Mouse (Mus musculus): ENCODE data around the gene Oaz1. TPM values are rescaled to one million over a fixed set of nuclear protein-coding genes. Genes with fewer than 3 reads are reported as not detected.
"Not testable (repeated sequence)": the region's sequence is repeated elsewhere in the genome, so short reads cannot be mapped to it uniquely, and the experiment has no call there.

The Oaz1 gene
- polyA plus RNA-seq, 1 experiment = 672 TPM

DNA sequence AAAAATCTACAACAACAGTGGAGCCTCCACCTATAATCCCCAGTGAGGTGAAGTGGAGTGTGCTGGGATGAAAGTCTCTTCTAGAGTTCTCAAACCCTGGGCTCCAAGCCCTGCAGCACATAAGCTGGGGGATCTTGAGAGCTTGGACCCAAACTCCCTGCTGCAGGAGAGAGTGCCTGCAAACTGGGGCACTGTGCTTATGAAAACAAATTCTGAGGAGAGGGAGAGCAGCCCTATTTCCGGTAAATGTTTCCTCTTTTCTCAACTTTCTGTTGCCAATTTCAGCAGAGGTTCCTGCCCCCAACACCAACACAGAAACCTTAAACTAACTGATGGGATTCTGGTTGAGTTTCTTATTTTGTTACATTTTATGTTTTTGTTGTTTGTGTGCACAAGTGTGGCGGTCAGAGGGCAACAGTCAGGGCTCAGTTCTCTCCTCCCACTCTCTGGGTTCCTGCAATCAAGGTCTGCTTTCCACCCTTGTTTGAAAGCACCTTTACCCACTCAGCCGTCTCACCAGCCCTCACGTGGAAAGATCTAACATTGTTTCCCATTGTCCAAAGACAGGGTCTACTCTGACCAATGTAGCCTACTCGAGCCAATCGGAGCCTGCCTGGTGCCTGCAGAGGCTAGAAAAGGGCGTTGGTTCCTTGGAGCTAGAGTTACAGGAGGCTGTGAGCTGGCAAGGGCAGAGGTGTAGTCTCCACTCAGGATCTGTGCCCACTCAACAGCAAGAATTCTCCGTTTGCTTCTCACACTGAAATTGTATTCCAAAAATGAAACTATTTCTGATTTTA lies 2.4 kb upstream of the Oaz1 start:
- Histone ChIP-seq H3K4me1 (ENCODE audit: control insufficient read depth, insufficient read depth, low read length) (peaks cover 6% of the 10 kb centered on the region), H3K27ac (ENCODE audit: control insufficient read depth, insufficient read depth, low read depth, low read length, poor library complexity) (peak overlapping the region; percentile 88), H3K4me3 (replicated peaks; ENCODE audit: control insufficient read depth, low read depth, low read length) (peak overlapping the region; percentile 18)
- 4% methylated on average over 8 of the region's 8 CpGs for WGBS
- TF ChIP-seq POLR2A (IDR thresholded peaks at IDR 0.05; ENCODE audit: borderline replicate concordance, control insufficient read depth, low read depth, low read length) = no peak
- no peak for TF ChIP-seq CTCF (IDR thresholded peaks at IDR 0.05; ENCODE audit: control insufficient read depth, insufficient read depth, low read length)

- Histone ChIP-seq H3K4me1 (ENCODE audit: control insufficient read depth, insufficient read depth, low read length) (peaks cover 6% of the 10 kb centered on the region), H3K27ac (ENCODE audit: control insufficient read depth, insufficient read depth, low read depth, low read length, poor library complexity) (peak overlapping the region; percentile 88; the same call in 1 of the 2 replicates), H3K4me3 (replicated peaks; ENCODE audit: control insufficient read depth, low read depth, low read length) (no peak overlapping the region)
- 16% methylated on average over 2 of the region's 2 CpGs for WGBS
- TF ChIP-seq CTCF (IDR thresholded peaks at IDR 0.05; ENCODE audit: control insufficient read depth, insufficient read depth, low read length) (no peak), POLR2A (IDR thresholded peaks at IDR 0.05; ENCODE audit: borderline replicate concordance, control insufficient read depth, low read depth, low read length) (no peak)
Measured at GRCm38 (mm10) chr10:80824827-80825226, 1.6 kb upstream of the Oaz1 start.

DNA sequence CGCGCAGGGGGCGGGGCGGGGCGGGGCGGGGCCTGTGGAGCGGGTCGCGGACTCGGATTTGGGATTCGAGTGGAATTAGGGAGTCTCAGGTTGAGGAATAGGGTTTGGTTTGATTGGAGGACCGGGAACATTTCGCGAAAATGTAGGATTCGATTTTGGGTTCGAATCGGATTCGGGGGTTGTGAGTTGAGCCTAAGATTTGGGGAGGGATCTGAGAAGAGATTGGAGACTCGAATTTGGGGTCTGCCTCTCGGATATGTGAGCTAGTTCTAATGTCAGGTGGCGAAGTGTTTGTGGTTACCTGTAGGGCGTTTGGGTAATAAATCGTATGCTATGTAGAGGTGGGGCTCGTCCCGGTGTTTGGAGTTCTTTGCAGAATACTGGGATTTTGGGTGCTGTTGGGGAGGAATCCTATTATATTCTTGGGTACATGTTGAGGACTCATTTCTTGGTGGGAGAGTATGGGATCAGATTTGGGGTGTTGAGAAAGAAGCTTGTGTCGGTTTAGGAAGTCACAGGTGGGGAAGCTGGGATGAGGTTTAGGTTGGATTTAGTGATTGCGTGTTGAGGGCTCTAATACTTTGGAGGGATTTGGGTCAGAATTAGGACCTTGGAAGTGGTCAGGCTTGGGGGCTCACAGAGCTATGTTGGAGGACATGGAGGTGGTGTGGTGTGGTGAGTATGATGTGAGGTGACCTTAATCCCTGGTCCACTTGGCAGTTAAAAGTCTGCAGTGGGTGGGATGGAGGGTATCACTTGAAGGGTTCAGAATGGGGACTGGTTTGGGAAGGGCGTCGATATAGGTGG lies 810 bp downstream of the Oaz1 start:
- Histone ChIP-seq H3K4me1 (ENCODE audit: control insufficient read depth, insufficient read depth, low read length) (peaks cover 6% of the 10 kb centered on the region), H3K4me3 (replicated peaks; ENCODE audit: control insufficient read depth, low read depth, low read length) (peak overlapping the region; percentile 88), H3K27ac (ENCODE audit: control insufficient read depth, insufficient read depth, low read depth, low read length, poor library complexity) (peak overlapping the region; percentile 94; the same call in 1 of the 2 replicates)
- TF ChIP-seq POLR2A (IDR thresholded peaks at IDR 0.05; ENCODE audit: borderline replicate concordance, control insufficient read depth, low read depth, low read length) (no peak), CTCF (IDR thresholded peaks at IDR 0.05; ENCODE audit: control insufficient read depth, insufficient read depth, low read length) (no peak)
- WGBS = 2% methylated on average over 29 of the region's 29 CpGs

GRCm38 (mm10) chr10:80827870-80828420 lies 1.5 kb downstream of the Oaz1 start:
- no peak overlapping the region for H3K27ac ChIP-seq (ENCODE audit: control insufficient read depth, insufficient read depth, low read depth, low read length, poor library complexity)
- peak overlapping the region; percentile 88 for H3K4me3 ChIP-seq (replicated peaks; ENCODE audit: control insufficient read depth, low read depth, low read length)
- 50% methylated on average over 10 of the region's 10 CpGs for WGBS
- peaks cover 6% of the 10 kb centered on the region for H3K4me1 ChIP-seq (ENCODE audit: control insufficient read depth, insufficient read depth, low read length)
- TF ChIP-seq POLR2A (IDR thresholded peaks at IDR 0.05; ENCODE audit: borderline replicate concordance, control insufficient read depth, low read depth, low read length) (no peak), CTCF (IDR thresholded peaks at IDR 0.05; ENCODE audit: control insufficient read depth, insufficient read depth, low read length) (no peak)

DNA sequence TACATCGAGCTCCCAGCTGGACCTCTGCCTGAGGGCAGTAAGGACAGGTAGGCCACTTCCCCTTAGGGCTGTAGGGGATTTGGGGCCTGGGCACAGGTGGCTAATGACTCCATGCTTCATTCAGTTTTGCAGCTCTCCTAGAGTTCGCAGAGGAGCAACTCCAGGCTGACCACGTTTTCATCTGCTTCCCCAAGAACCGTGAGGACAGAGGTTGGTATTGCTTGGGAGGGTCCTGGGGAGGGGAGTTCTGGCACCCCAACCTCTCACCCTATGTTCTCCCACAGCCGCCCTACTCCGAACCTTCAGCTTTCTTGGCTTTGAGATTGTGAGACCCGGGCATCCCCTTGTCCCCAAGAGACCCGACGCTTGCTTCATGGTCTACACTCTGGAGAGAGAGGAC lies 2.1 kb downstream of the Oaz1 start:
- H3K4me3 ChIP-seq (replicated peaks; ENCODE audit: control insufficient read depth, low read depth, low read length); H3K27ac ChIP-seq (ENCODE audit: control insufficient read depth, insufficient read depth, low read depth, low read length, poor library complexity); H3K4me1 ChIP-seq (ENCODE audit: control insufficient read depth, insufficient read depth, low read length): not testable (repeated sequence)
- WGBS = 76% methylated on average over 9 of the region's 9 CpGs

DNA sequence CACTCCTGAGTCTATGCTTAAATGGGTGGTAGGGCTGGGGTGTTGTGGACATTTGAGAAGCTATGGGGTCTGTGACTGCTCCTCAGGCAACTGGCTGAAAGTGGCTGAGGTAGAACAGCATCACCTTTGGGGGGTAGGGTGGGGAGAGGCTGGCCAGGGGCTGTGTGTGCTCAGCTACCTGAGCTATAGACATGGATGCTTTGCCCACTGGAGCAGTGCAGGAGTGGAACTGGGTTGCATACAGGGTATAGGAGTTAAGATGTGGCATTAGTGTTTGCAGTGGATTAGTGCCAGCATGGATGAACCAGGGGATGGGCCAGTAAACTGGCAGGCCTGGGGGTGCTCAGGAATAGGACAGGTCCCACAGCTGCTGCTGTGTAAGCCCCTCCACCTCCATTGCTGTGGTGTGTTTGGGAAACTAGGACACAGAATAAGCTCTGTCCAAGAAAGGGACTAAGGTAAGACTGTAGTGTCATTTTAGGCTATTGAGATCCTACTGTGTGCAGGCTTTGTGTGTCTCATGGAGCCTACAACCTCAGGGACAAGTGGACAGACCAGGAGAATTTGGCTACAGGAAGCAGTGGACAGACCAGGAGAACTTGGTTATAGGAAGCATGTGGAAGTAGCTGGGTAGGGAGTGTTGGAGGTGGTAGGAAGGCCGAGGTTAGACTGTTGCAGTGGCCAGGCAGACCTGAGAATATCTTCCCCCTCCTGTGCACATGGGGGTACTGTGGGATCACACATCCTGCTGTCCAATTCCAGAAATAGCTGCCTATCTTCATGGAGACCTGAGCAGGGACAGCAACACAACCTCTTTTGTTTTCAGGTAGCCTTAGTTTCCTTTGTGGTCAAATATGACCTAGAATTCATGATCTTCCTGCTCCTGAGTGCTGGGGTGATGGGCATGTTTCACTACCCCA lies 3.2 kb downstream of the Oaz1 start:
- no peak overlapping the region for H3K27ac ChIP-seq (ENCODE audit: control insufficient read depth, insufficient read depth, low read depth, low read length, poor library complexity)
- TF ChIP-seq POLR2A (IDR thresholded peaks at IDR 0.05; ENCODE audit: borderline replicate concordance, control insufficient read depth, low read depth, low read length) = no peak
- no peak for TF ChIP-seq CTCF (IDR thresholded peaks at IDR 0.05; ENCODE audit: control insufficient read depth, insufficient read depth, low read length)
- 62% methylated on average over 1 of the region's 1 CpGs for WGBS

GRCm38 (mm10) chr10:80831136-80831535 lies 4.7 kb downstream of the Oaz1 start:
- TF ChIP-seq POLR2A (IDR thresholded peaks at IDR 0.05; ENCODE audit: borderline replicate concordance, control insufficient read depth, low read depth, low read length) = no peak
- no peak for TF ChIP-seq CTCF (IDR thresholded peaks at IDR 0.05; ENCODE audit: control insufficient read depth, insufficient read depth, low read length)
- 12% methylated on average over 9 of the region's 9 CpGs for WGBS
- peaks cover 3% of the 10 kb centered on the region for H3K4me1 ChIP-seq (ENCODE audit: control insufficient read depth, insufficient read depth, low read length)
- H3K4me3 ChIP-seq (replicated peaks; ENCODE audit: control insufficient read depth, low read depth, low read length) = no peak overlapping the region
- no peak overlapping the region for H3K27ac ChIP-seq (ENCODE audit: control insufficient read depth, insufficient read depth, low read depth, low read length, poor library complexity)

More for the DNA sequence above, 3.2 kb downstream of the Oaz1 start:
- H3K4me1 ChIP-seq (ENCODE audit: control insufficient read depth, insufficient read depth, low read length) = peaks cover 5% of the 10 kb centered on the region
- H3K4me3 ChIP-seq (replicated peaks; ENCODE audit: control insufficient read depth, low read depth, low read length) = no peak overlapping the region
